Mouse (Mus musculus): ENCODE results near the gene Gpr157.
"Not testable (repeated sequence)": the region's sequence is repeated elsewhere in the genome, so short reads cannot be mapped to it uniquely, and the experiment has no call there.

The Gpr157 gene

GRCm38 (mm10) chr4:150087161-150087889 lies at the start of gene Gpr157:
Gpr157 (plus strand) TSS chr4:150087365.
- peak; percentile 91 for DNase-seq (ENCODE audit: low spot score)

DNA sequence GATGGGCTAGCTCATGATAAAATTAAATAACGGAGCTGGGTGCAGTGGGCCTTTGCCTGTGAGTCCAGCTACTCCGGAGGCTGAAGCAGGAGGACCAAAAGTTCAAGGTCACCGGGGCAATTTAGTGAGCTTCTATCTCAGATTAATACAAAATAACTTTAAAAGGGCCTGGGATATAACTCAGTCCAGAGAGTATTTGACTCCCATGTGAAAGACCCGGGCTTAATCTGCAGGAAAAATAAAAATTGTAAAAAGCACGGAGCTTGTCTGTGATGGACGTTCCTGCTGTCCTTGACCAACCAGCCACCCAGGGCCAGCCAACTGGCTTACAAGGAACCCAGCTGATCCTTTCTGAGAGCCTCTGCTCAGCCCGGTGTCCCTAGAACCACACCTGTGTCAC lies 48.6 kb upstream of the Gpr157 start:
- no peak for DNase-seq (ENCODE audit: low spot score)

DNA sequence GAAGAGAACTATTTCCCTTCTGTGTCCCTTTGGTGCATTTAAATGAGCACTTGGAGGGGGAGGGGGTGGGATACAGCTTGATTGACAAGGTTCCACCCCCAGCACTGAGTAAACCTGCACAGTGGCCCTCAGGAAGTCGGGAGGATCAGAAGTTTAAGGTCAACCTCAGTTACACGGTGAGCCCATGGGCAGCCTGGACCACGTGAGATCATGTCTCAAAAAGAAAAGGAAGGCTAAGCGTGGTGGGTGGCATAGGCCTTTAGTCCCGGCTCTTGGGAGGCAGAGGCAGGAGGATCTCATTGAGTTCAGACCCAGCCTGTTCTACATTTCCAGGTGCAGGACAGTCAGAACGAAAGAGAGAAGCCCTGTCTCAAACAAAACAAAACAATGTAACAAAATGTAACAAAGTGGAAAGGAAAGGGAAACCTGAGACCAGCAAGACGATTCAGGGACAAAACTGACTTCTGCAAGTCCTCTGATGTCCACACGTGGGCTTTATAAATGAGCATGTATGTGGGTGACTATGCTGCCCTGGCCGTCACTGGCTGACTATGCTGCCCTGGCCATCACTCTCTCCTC lies 47.1 kb upstream of the Gpr157 start:
- DNase-seq (ENCODE audit: low spot score), result no peak

DNA sequence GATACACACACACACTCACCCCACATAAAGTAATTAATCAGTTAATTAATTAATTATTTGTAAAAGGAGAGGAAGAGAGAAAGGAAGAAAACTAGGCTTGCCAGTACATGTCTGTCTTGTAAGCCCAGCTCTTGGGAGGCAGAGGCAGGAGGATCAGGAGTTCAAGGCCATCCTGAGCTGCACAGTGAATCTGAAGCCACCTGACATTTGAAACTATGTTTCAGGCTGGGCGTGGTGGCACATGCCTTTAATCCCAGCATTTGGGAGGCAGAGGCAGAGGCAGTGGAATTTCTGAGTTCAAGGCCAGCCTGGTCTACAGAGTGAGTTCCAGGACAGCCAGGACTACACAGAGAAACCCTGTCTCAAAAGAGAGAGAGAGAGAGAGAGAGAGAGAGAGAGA lies 46.3 kb upstream of the Gpr157 start:
- not testable (repeated sequence) for DNase-seq (ENCODE audit: low spot score)

DNA sequence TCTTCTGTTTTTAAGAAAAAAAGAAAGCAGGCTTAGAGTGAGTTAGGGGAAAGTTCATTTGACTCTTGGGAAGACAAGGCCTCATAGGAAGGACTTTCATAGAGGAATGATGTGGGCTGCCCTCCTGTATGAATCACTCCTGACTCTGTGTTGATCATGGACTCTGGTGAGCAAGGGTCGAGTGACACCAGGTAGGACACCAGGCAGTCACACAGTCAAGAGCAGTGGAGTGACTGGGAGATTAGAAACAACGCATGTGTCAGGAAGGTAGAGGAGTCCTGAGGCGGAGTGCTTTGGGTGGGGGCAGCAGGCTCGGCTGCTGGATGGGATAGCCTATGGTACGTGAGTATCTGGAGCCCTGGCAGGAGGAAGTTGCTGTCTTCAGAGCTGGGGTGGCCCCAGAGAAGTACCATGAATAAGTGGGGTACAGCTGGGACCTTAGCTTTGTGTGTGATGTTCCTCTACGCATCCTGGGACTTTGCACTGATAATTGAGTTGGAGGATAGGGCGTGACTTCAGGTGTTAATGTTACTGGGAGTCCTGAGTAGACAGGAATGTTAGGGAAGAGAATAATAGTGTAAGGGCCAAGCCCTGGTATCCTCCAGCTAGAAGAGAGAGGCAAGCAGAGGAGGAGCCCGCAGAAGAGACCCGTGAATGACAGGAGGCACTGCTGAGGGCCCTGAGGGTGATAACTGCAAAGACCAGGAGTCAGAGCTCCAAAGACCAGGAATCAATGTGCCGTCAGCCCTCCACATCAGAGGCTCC lies 45.6 kb upstream of the Gpr157 start:
- no peak for DNase-seq (ENCODE audit: low spot score)

DNA sequence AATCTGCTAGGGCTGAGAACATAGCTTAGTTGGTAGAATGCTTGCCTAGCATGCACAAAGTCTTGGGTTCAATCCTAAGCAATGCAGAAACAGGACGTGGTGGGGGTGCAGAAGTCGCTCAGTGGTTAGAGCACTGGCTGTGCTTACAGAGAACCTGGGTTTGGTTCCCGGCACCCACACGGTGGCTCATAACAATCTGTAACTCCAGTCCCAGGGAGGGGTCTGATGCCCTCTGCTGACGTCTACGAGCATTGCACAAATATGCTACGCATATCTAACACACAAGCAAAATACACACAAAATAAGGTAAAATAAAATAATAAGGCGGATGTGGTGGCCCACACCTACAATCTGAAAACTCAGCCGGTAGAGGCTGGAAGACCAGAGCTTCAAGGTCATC lies 43.6 kb upstream of the Gpr157 start:
- DNase-seq (ENCODE audit: low spot score), result no peak

- no peak for DNase-seq (ENCODE audit: low spot score)
These were observed 39.1 kb upstream of the Gpr157 start for GRCm38 (mm10) chr4:150048038-150048437.

DNA sequence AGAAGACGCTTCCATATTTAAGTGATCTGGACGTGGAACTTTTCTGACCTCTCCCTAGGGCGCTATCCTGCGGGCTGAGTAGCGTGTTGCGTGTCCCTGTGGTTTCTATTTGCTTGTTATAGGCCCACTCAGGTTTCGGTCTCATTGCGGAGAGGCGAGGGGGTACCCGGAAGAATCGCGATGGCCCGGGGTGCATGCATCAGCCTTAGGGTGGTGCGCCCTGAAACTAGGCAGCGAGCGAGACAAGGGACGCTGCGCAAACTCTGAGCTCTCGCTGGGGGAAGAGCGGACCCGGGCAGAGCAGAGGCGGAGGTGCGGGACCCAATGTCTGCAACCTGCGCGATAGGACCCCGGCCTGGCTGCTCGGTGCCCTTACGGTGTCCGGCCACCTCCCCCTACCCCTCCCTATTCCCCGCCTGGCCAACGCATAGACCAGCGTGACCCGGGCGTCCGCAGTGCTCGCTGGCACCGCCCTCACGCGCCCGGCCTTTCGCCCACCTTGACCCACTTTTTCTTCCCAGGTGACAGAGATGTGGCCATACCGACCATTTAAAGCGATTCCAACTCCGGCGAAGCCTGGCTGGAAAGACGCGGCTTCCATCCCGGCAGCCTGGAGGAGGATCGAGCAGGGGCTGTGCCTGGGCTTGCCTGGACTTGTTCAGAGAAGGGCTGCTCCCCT lies 38.5 kb upstream of the Gpr157 start:
- no peak for DNase-seq (ENCODE audit: low spot score)

- DNase-seq (ENCODE audit: low spot score), result no peak
These were observed 38.0 kb upstream of the Gpr157 start for GRCm38 (mm10) chr4:150049157-150049513.

DNA sequence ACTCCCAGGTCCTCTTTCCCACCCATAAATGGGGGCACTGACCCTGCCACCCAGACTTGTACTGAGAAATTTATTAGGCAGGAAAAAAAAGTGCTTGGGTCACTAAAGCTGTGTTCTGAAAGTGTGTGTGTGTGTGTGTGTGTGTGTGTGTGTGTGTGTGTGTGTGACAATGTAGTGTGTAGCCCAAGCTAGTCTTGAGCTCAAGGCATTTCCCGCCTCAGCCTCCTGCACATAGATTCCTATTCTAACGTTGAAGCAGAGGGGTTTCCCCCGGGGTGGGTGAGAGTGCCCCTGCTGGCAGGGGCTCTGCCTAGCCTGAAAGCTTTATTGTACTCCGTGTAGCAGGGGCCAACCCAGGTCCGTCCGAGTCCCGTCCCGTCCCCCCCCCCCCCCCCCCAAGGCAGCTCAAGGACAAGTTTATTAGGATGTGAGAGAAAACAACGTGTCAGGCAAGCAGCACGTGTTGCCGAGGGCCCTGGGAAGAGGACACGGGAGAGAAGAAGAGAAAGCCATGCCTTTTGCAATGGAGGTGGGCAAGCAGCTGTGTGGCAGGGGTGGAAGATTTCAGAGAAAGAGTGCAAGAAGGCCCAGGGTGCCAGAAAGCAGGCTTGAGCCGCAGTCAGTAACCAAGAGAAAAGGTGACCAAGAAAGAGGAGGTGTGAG lies 37.5 kb upstream of the Gpr157 start:
- DNase-seq (ENCODE audit: low spot score), result no peak

- no peak for DNase-seq (ENCODE audit: low spot score)
These were observed 35.7 kb upstream of the Gpr157 start for GRCm38 (mm10) chr4:150051514-150051913.

DNA sequence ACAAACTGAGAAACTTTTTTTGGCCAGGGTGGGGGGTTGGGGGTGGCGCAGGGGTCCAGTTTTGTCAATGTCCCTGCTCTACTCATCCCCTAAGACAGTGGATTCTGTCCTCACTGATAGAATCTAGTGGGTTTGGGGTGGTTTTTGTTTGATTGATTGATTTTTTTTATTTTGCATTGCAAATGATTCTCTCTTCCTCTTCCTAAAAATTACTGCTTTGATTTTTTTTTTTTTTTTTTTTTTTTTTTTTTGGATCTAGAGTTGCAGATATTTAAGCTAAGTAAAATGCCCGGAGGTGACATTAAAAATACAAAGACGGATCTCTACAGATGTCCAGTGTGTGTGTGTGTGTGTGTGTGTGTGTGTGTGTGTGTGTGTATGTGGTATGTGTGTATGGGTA lies 34.8 kb upstream of the Gpr157 start:
- DNase-seq (ENCODE audit: low spot score), result no peak

- no peak for DNase-seq (ENCODE audit: low spot score)
These were observed 31.0 kb upstream of the Gpr157 start for GRCm38 (mm10) chr4:150056171-150056570.

GRCm38 (mm10) chr4:150057722-150058121 lies 29.4 kb upstream of the Gpr157 start:
- no peak for DNase-seq (ENCODE audit: low spot score)

DNA sequence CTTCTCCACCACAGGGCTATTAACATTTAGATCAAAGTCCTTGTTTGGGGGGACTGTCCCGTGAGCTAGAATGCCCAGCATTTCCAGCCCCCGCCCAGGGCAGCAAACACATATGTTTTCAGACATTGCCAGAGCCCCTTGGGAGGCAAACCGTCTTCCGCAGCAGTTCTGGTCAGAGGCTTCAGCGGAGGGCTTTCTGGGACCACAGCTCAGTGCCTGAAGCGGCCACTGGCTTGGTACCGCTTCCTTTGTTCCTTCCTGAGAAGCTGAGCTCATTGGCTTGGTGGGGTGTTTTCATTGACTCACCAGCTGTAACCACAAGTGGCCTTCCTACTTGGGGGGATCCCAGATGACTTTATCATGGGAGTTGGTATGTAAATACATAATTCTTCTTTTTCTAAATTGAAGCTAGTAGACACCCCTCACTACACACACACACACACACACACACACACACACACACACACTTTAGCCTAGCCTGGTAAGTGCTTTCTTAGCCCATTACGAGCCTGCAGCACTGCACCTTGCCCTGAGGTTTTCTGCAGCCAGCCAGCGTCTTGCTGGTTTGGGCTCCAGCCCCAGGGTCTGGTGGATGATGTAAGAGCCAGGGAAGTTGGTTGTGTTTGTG lies 27.2 kb upstream of the Gpr157 start:
- DNase-seq (ENCODE audit: low spot score), result no peak

DNA sequence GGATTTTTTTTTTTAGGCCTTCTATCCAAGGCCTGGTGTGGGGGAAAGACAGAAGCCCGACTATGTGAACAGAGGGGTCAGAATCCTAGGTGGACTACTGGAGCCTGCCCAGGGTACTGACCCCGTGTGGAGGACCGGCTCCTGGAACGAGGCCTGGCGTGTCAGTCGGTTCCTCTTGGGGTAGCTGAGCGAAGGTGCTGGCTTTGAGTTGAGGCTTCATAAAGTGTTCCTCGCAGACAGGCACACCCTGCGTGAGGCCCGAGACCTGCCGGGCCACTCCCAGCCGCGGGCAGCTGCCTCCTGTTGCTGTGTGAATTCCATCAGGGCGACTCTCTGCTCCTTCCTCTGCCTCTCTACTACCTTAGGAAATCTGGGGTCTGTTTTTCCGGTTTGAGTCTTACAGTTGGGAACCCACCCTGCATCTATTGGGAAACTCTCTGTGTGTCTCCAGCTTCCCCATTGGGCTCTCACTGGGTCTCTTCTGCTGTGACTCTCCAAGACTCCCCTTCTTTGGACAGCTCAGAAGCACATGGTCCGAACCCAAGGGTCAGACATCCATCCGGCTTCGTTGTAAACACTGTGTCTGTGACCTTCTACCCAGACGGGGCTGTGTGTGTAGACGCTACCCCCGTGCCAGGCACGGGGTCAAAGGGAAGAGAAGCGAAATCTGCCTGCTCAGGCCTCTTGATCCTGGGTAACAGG lies 26.5 kb upstream of the Gpr157 start:
- DNase-seq (ENCODE audit: low spot score), result no peak

- DNase-seq (ENCODE audit: low spot score), result no peak
These were observed 25.5 kb upstream of the Gpr157 start for GRCm38 (mm10) chr4:150061432-150062225.

- DNase-seq (ENCODE audit: low spot score), result no peak
These were observed 20.4 kb upstream of the Gpr157 start for GRCm38 (mm10) chr4:150066706-150067323.

GRCm38 (mm10) chr4:150068216-150068615 lies 18.9 kb upstream of the Gpr157 start:
- DNase-seq (ENCODE audit: low spot score), result no peak

DNA sequence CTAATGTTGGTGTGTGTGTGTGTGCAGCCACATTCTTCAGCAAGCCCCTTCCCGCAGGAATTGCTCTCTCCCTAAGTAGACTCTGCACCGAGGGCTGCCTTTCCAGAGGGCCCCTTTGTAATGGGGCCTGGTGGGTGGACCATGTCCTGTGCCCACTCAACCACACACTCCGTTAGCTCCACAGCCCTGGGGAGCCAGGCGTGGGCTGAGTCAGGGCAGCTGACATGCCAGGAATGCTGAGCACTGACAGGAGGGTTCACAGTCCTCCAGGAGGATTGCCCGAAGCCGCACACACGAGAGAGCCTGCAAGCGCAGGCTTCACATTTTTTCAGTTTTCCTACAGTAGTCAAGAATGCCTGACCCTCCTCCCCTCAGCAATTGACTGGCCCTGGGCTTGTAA lies 17.0 kb upstream of the Gpr157 start:
- no peak for DNase-seq (ENCODE audit: low spot score)
